Mouse (Mus musculus): ENCODE results near the gene Insl5. TPM values are rescaled to one million over a fixed set of nuclear protein-coding genes. Genes with fewer than 3 reads are reported as not detected.

The Insl5 gene
- total and polyA plus RNA-seq, 2 experiments from 2014 or later, result 0.71 TPM; not detected in 1

DNA sequence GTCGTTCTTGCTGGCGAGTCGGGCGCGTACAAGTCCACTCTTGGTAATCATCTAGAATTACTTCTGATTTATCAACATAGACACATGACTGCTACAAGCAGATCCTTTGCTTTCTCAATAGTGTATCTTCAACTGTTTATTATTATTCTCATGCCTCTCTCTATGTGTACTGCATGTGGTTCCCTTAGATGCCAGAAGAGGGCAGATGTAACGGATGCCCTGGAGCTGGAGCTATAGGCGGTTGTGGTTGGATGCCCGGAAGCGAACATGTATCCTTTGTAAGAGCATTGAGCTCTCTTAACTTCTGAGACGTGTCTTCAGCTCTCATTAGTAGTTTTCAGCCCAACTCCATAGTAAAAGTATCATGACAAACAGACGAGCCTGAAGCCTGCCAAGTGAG is 16.4 kb upstream of the Insl5 start:
- no peak for ATAC-seq
- Histone ChIP-seq H3K9me3 (ENCODE audit: low read length) (no peaks in the 10 kb centered on the region), H3K4me3 (ENCODE audit: low read depth, low read length) (no peak overlapping the region), H3K9ac (no peak overlapping the region), H3K27me3 (ENCODE audit: insufficient read depth, low read length) (no peaks in the 10 kb centered on the region), H3K4me1 (ENCODE audit: insufficient read depth) (no peaks in the 10 kb centered on the region), H3K4me2 (ENCODE audit: low read depth) (no peak overlapping the region), H3K27ac (ENCODE audit: low read depth, low read length) (no peak overlapping the region), H3K36me3 (ENCODE audit: insufficient read depth) (no peaks in the 10 kb centered on the region)
- no peak for DNase-seq
- no peak for TF ChIP-seq CTCF (IDR thresholded peaks at IDR 0.05; ENCODE audit: low read depth)
- 91% methylated on average over 11 of the region's 11 CpGs for WGBS

DNA sequence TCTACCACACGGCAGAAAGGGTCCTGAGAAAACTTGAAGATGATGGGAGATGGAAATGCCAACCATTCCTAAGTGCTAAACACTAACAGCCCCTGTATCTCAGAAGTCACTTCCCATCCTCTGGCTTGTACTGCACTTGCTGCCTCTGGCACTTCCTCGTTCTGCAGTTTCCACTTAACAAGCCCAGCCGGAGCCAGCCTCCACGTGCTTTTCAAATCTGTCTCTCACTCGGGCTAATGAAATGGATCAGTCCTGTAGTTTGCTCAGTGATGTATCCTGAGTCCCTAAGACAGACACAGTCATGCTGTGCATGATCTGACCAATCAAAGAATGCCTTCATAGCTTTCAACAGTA is 13.2 kb upstream of the Insl5 start:
- TF ChIP-seq CTCF (IDR thresholded peaks at IDR 0.05; ENCODE audit: low read depth), result no peak
- H3K9me3 ChIP-seq (ENCODE audit: low read length), result no peaks in the 10 kb centered on the region
- ATAC-seq (no peak), DNase-seq (no peak)
- 72% methylated on average over 5 of the region's 5 CpGs for WGBS
- H3K27ac ChIP-seq (ENCODE audit: low read depth, low read length), result no peak overlapping the region
- no peaks in the 10 kb centered on the region for H3K27me3 ChIP-seq (ENCODE audit: insufficient read depth, low read length)
- H3K4me2 ChIP-seq (ENCODE audit: low read depth), result no peak overlapping the region
- no peaks in the 10 kb centered on the region for H3K36me3 ChIP-seq (ENCODE audit: insufficient read depth)
- no peaks in the 10 kb centered on the region for H3K4me1 ChIP-seq (ENCODE audit: insufficient read depth)
- no peak overlapping the region for H3K9ac ChIP-seq
- H3K4me3 ChIP-seq (ENCODE audit: low read depth, low read length), result no peak overlapping the region

DNA sequence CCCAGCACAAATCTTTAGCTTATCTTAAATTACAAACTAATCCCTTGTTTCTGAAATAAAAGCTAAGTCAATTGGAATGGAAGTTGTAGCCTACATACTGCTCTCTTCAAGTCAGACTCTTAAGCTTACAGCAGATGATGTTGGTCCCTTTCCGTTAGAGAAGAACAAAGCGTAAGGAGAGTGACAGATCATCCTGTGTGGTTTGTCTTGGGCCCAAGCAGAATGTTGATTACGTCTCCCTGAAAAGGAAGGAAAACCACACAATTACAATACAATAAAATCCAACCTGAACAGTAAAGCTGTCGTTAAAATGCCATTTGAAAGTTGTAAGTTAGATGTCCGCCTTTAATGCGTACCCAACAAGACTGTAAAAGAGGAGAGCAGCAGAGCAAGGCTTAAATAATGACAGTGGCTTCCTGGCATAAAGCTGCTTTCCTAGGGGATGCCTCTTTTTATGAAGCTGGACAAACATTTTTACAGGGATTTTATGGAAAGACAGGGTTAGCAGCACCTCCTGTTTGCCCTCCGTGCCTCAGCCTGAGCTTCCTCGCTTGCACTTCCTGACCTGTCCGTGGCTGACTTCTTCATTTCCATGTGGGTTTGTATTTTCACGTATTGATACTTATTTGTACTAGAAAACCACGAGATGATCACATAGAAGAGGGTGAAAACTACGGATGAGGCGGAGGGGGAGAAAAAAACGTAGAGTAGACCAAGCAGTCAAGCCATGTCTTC is 12.6 kb upstream of the Insl5 start:
- Histone ChIP-seq H3K4me3 (ENCODE audit: low read depth, low read length) (no peak overlapping the region), H3K27me3 (ENCODE audit: insufficient read depth, low read length) (no peaks in the 10 kb centered on the region), H3K36me3 (ENCODE audit: insufficient read depth) (no peaks in the 10 kb centered on the region), H3K4me1 (ENCODE audit: insufficient read depth) (no peaks in the 10 kb centered on the region), H3K4me2 (ENCODE audit: low read depth) (no peak overlapping the region), H3K9me3 (ENCODE audit: low read length) (no peaks in the 10 kb centered on the region), H3K27ac (ENCODE audit: low read depth, low read length) (no peak overlapping the region), H3K9ac (no peak overlapping the region)
- no peak for DNase-seq
- no peak for ATAC-seq
- no peak for TF ChIP-seq CTCF (IDR thresholded peaks at IDR 0.05; ENCODE audit: low read depth)
- 83% methylated on average over 14 of the region's 14 CpGs for WGBS

DNA sequence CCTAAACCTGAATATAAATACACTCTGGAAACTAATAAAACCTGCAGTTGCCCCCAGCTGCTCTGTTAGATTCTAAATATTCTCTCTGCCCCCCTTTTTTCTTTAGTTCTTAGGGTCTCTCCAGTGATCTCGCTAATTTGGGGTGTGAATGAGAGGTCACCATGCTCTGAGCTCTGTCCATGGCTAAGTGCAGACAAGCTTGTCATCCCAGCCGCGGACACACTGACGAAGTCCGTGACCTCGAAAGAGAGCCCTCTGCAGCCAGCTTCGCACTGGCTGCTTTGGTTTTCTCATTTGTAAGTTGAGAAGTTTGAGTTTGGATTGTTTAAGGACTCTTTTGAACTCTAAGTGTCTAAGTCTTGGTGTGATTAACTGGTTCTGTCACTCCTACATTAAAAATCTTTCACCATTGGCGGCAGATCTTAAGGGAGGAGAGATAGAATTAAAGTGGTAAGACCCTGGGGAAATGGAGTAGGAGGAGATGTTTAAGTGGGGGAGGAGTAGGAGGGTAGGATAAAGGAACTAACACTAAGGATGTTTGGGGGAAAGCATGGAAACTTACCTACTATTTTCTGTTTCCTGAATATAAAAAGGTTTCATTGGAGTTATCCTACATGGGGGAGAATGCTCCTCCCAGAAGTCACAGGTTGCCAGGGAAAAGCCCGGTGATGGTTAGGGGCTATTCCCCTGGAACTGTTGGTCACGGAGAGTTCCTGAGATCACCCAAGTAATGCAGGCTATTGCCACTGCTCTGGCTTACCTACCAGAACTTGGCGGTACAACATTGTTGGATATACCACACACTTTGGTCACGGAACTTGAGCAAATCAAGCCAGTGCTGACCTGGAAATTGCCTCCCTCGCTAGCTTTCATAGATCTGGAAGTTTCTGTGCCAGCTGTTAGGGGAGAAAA is 1.8 kb upstream of the Insl5 start:
- Histone ChIP-seq H3K9me3 (ENCODE audit: low read length) (no peaks in the 10 kb centered on the region), H3K4me3 (ENCODE audit: low read depth, low read length) (no peak overlapping the region), H3K4me2 (ENCODE audit: low read depth) (no peak overlapping the region), H3K27me3 (ENCODE audit: insufficient read depth, low read length) (no peaks in the 10 kb centered on the region), H3K9ac (no peak overlapping the region), H3K36me3 (ENCODE audit: insufficient read depth) (no peaks in the 10 kb centered on the region), H3K4me1 (ENCODE audit: insufficient read depth) (no peaks in the 10 kb centered on the region), H3K27ac (ENCODE audit: low read depth, low read length) (no peak overlapping the region)
- TF ChIP-seq CTCF (IDR thresholded peaks at IDR 0.05; ENCODE audit: low read depth), result no peak
- no peak for DNase-seq
- ATAC-seq, result no peak
- WGBS, result 78% methylated on average over 13 of the region's 13 CpGs

DNA sequence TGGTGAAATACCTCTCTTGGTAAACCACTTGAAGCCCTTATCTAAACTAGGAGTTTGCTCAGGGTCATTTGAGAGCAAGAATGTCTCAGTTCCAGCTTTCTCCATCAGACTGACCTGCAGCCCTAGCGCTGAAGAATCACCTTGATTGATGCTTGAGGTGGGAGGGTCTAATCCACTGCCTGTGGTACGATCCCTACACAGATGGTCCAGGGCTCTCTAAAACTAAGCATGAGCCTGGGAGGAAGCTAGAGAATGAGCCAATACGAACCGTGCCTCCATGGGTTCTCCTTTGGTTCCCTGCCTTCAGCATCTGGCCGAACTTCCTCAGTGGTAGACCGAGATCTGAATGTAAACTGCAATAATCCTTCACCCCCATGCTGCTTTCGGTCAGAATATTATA is 1.1 kb upstream of the Insl5 start:
- WGBS, result 86% methylated on average over 7 of the region's 7 CpGs
- ATAC-seq, result no peak
- no peak for TF ChIP-seq CTCF (IDR thresholded peaks at IDR 0.05; ENCODE audit: low read depth)

DNA sequence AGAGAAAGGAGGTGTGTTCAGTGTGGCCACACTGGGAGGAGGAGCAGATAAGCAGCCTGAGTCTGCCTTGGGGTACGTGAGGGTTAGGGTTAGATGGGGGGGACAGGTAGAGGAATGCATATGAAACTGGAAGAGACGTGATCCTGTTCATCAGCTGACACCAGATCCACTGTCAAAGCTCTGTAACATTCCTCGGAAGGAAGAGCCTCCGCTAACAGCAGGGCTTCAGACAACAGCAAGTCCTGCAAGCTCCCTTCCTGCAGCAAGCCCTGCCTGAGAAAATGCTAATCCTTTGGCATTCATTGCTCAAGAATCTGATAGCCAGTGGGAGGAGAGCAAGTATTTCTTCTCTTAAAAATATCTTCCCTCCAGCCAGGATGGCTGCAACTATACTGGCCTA is 13.2 kb downstream of the Insl5 start:
- Histone ChIP-seq H3K36me3 (ENCODE audit: insufficient read depth) (no peaks in the 10 kb centered on the region), H3K4me3 (ENCODE audit: low read depth, low read length) (no peak overlapping the region), H3K27ac (ENCODE audit: low read depth, low read length) (no peak overlapping the region), H3K4me1 (ENCODE audit: insufficient read depth) (no peaks in the 10 kb centered on the region), H3K9ac (no peak overlapping the region), H3K4me2 (ENCODE audit: low read depth) (no peak overlapping the region), H3K9me3 (ENCODE audit: low read length) (no peaks in the 10 kb centered on the region), H3K27me3 (ENCODE audit: insufficient read depth, low read length) (no peaks in the 10 kb centered on the region)
- no peak for ATAC-seq
- no peak for TF ChIP-seq CTCF (IDR thresholded peaks at IDR 0.05; ENCODE audit: low read depth)
- DNase-seq, result no peak
- 12% methylated on average over 4 of the region's 4 CpGs for WGBS

More for the DNA sequence above, 1.1 kb upstream of the Insl5 start:
- Histone ChIP-seq H3K36me3 (ENCODE audit: insufficient read depth) (no peaks in the 10 kb centered on the region), H3K27me3 (ENCODE audit: insufficient read depth, low read length) (no peaks in the 10 kb centered on the region), H3K4me2 (ENCODE audit: low read depth) (no peak overlapping the region), H3K27ac (ENCODE audit: low read depth, low read length) (no peak overlapping the region), H3K4me1 (ENCODE audit: insufficient read depth) (no peaks in the 10 kb centered on the region), H3K9ac (no peak overlapping the region), H3K9me3 (ENCODE audit: low read length) (no peaks in the 10 kb centered on the region), H3K4me3 (ENCODE audit: low read depth, low read length) (no peak overlapping the region)
- no peak for DNase-seq

GRCm38 (mm10) chr4:103011823-103012222 is 14.8 kb downstream of the Insl5 start:
- Histone ChIP-seq H3K4me1 (ENCODE audit: insufficient read depth) (no peaks in the 10 kb centered on the region), H3K36me3 (ENCODE audit: insufficient read depth) (no peaks in the 10 kb centered on the region), H3K27me3 (ENCODE audit: insufficient read depth, low read length) (no peaks in the 10 kb centered on the region), H3K4me2 (ENCODE audit: low read depth) (peak overlapping the region; percentile 17; the same call in 1 of the 2 replicates), H3K9ac (peak overlapping the region; percentile 41; the same call in 1 of the 2 replicates), H3K27ac (ENCODE audit: low read depth, low read length) (peak overlapping the region; percentile 54), H3K4me3 (ENCODE audit: low read depth, low read length) (0 out of 2 replicates have a peak overlapping the region, but pooled peaks have one; percentile 3), H3K9me3 (ENCODE audit: low read length) (no peaks in the 10 kb centered on the region)
- WGBS, result 27% methylated on average over 7 of the region's 7 CpGs
- DNase-seq (peak; percentile 63), ATAC-seq (peak; percentile 93)
- no peak for TF ChIP-seq CTCF (IDR thresholded peaks at IDR 0.05; ENCODE audit: low read depth)

Data from forebrain, postnatal 0 days (tissue).